In the genomic region with DNA sequence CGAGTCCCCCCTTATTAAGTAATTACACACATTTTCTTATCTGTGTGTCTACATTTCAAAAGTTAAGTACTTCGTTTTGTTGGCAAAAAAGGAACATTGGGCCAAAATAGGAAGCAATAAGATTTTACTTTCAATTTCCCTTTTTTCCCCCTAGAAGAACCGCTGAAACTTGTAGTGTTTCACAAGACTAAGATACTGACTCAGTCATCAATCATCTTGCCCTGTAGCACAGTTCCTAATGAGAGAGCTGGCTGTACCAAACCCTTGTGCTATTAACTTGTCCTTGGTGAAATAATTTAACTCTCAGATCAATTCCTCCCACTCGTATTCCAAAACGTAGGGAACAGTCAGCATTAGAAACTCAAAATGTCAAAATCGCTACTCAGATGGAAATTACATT, we compare ENCODE assay signal across 16 mouse cellular contexts.
DNase-seq lines count a peak whose midpoint lies in the region; ATAC-seq and TF ChIP-seq lines count a peak whose summit lies in the region.
"Had no signal": no experiment of that assay in that cellular context is flagged by ENCODE, and none has a peak within 500 bp of the region (broad histone marks: within the 10 kb centered on the region; RNA-seq: fewer than 3 reads in every experiment).

No protein-coding gene starts in this region.

- H3K4me2 ChIP-seq in lung, postnatal 0 days (replicated peaks; ENCODE audit: low read depth, low read length): no peak overlapping the region
- H3K4me2 ChIP-seq: forebrain, embryonic 15.5 days; heart, embryonic 13.5 days; intestine, embryonic 15.5 days; midbrain, embryonic 15.5 days had no signal

- intact Hi-C loops in gastrocnemius, postnatal 14 days (cut with DNase I; ENCODE audit: low total_unique reads): no loop called here

- WGBS in lung, postnatal 0 days: 60% methylated on average over 6 of the region's 6 CpGs

- no peaks in the 10 kb centered on the region for H3K4me1 ChIP-seq in lung, postnatal 0 days (ENCODE audit: insufficient read depth, low read depth, low read length)
- H3K4me1 ChIP-seq: forebrain, embryonic 15.5 days; heart, embryonic 13.5 days; intestine, embryonic 15.5 days; midbrain, embryonic 15.5 days had no signal

- no peak overlapping the region for H3K9ac ChIP-seq in lung, postnatal 0 days (replicated peaks; ENCODE audit: low read depth)
- H3K9ac ChIP-seq: forebrain, embryonic 15.5 days; heart, embryonic 13.5 days; intestine, embryonic 15.5 days; midbrain, embryonic 15.5 days had no signal

- H3K9me3 ChIP-seq in lung, postnatal 0 days (ENCODE audit: low read length): no peaks in the 10 kb centered on the region
- H3K9me3 ChIP-seq: forebrain, embryonic 15.5 days; heart, embryonic 13.5 days; intestine, embryonic 15.5 days; midbrain, embryonic 15.5 days had no signal

- peak; percentile 65 for DNase-seq in lung, postnatal 0 days (ENCODE audit: low spot score)
- DNase-seq in lung, adult 18-20 months: no peak
- peak; percentile 66 for DNase-seq in NIH3T3 (ENCODE audit: low read depth)
- peak; percentile 36 for DNase-seq in telencephalon, adult 2 months (ENCODE audit: low read depth, low spot score)
- no peak for DNase-seq in gastrocnemius, postnatal 14 days
- no peak for DNase-seq in right cerebral cortex, postnatal 4 days
- DNase-seq: adrenal gland, postnatal 10 days; gastrocnemius, postnatal 25 days; kidney, postnatal 25 days; lung, adult 2 months; thymus, adult 2 months had no signal

- ATAC-seq in lung, postnatal 0 days: no peak
- ATAC-seq in granulocyte monocyte progenitor cell, adult 5-6 weeks (replicated peaks; ENCODE audit: poor library complexity, severe bottlenecking): peak; percentile 92
- ATAC-seq: forebrain, embryonic 15.5 days; intestine, embryonic 15.5 days; midbrain, embryonic 15.5 days had no signal

- H3K36me3 ChIP-seq in lung, postnatal 0 days (ENCODE audit: insufficient read depth, low read length): no peaks in the 10 kb centered on the region
- H3K36me3 ChIP-seq: forebrain, embryonic 15.5 days; heart, embryonic 13.5 days; intestine, embryonic 15.5 days; midbrain, embryonic 15.5 days had no signal

- no peaks in the 10 kb centered on the region for H3K27me3 ChIP-seq in lung, postnatal 0 days (replicated peaks; ENCODE audit: insufficient read depth, low read length)
- H3K27me3 ChIP-seq: forebrain, embryonic 15.5 days; heart, embryonic 13.5 days; intestine, embryonic 15.5 days; midbrain, embryonic 15.5 days had no signal

- no peak overlapping the region for H3K27ac ChIP-seq in lung, postnatal 0 days (ENCODE audit: low read length)
- H3K27ac ChIP-seq: forebrain, embryonic 15.5 days; heart, embryonic 13.5 days; intestine, embryonic 15.5 days; midbrain, embryonic 15.5 days had no signal

- no peak for TF ChIP-seq EP300 in lung, postnatal 0 days (IDR thresholded peaks at IDR 0.05)

- H3K4me3 ChIP-seq in lung, postnatal 0 days (ENCODE audit: low read depth, low read length): no peak overlapping the region
- H3K4me3 ChIP-seq: forebrain, embryonic 15.5 days; heart, embryonic 13.5 days; intestine, embryonic 15.5 days; midbrain, embryonic 15.5 days had no signal

- TF ChIP-seq CTCF in lung, postnatal 0 days (IDR thresholded peaks at IDR 0.05): no peak

Comparison
In these comparisons a context has a peak if more than half of its experiments do, and no peak if none do; other contexts are left out.
1. DNase-seq: peak in lung, postnatal 0 days (single experiment), NIH3T3 (single experiment) and telencephalon, adult 2 months (single experiment); none in lung, adult 18-20 months (0 of 2), gastrocnemius, postnatal 14 days (single experiment) and right cerebral cortex, postnatal 4 days (single experiment).